Mouse (Mus musculus): ENCODE measurements around the gene Dnajb11.

GRCm38 (mm10) chr16:22886726-22887125 is 29.1 kb downstream of the Dnajb11 start:
- TF ChIP-seq EP300 (IDR thresholded peaks at IDR 0.05; ENCODE audit: insufficient read depth, low read depth, low read length): no peak
- no peak for TF ChIP-seq POLR2A (IDR thresholded peaks at IDR 0.05; ENCODE audit: insufficient read depth, low read length)
- TF ChIP-seq CTCF (IDR thresholded peaks at IDR 0.05; ENCODE audit: low read depth, low read length): no peak
